15 mouse cellular contexts compared by ENCODE assay signal in the genomic region with DNA sequence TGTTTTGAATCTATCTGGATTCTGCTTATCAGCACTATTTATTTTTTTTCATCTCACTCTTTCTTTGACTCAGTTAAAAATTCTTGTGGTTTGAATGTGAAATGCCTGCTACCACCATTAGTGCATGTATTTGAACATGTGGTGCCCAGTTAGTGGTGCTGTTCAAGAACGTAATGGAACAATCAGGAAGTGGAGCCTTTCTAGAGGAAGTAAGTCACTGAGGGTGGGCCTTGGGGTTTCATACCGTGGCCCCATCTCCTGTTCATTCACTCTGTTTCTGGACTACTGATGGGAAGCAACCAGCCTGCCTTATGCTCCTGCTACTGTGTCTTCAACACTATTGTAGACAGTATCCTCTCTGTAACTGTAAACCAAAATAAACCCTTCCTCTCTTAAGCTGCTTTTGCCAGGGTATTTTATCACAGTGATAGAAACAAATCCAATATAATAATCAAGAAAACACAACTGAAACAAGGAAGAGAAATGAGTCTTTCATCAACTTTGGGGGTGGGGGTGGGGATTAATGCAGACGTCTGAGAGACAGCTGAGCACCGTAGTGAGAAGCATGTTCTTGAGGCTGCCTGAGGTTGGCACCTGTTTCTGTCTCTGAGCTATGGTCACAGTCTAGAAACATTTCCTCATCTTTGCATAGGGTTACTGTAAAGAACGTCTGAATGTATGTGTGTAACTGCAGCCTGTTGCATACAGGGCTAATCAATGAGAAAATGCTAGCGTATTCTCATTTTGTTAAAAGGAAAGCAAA.
"Had no signal": no experiment of that assay in that cellular context is flagged by ENCODE, and none has a peak within 500 bp of the region (broad histone marks: within the 10 kb centered on the region; RNA-seq: fewer than 3 reads in every experiment).

No protein-coding gene starts in this region.

- H3K36me3 ChIP-seq: intestine, embryonic 15.5 days; liver, embryonic 15.5 days had no signal

- DNase-seq: kidney, adult 18-20 months; kidney, postnatal 10 days; kidney, postnatal 4 days; left cerebral cortex, postnatal 4 days; lung, adult 2 months; lung, postnatal 10 days; thymus, adult 18-20 months; thymus, postnatal 14 days had no signal

- ATAC-seq: intestine, embryonic 15.5 days; midbrain, embryonic 13.5 days had no signal

- H3K27ac ChIP-seq: intestine, embryonic 15.5 days; layer of hippocampus, adult 2 months; limb, embryonic 13.5 days; liver, embryonic 15.5 days; macrophage; midbrain, embryonic 13.5 days; neural tube, embryonic 15.5 days had no signal

- H3K9ac ChIP-seq: intestine, embryonic 15.5 days; limb, embryonic 13.5 days; liver, embryonic 15.5 days; midbrain, embryonic 13.5 days; neural tube, embryonic 15.5 days had no signal

- H3K9me3 ChIP-seq: intestine, embryonic 15.5 days; limb, embryonic 13.5 days; liver, embryonic 15.5 days; midbrain, embryonic 13.5 days; neural tube, embryonic 15.5 days had no signal

- H3K27me3 ChIP-seq: intestine, embryonic 15.5 days; limb, embryonic 13.5 days; liver, embryonic 15.5 days; midbrain, embryonic 13.5 days; neural tube, embryonic 15.5 days had no signal

- H3K4me1 ChIP-seq: intestine, embryonic 15.5 days; limb, embryonic 13.5 days; liver, embryonic 15.5 days; neural tube, embryonic 15.5 days had no signal

- H3K4me3 ChIP-seq: intestine, embryonic 15.5 days; layer of hippocampus, adult 2 months; limb, embryonic 13.5 days; liver, embryonic 15.5 days; midbrain, embryonic 13.5 days; neural tube, embryonic 15.5 days had no signal

- H3K4me2 ChIP-seq: intestine, embryonic 15.5 days; limb, embryonic 13.5 days; liver, embryonic 15.5 days; midbrain, embryonic 13.5 days; neural tube, embryonic 15.5 days had no signal
